Mouse (Mus musculus) liver, embryonic 14.5 days (tissue): Measurements from ENCODE around the gene Tbc1d10a.

Experiments
- CTCF ChIP-seq: IDR thresholded peaks from 2 replicates; pipeline ENCODE4 v1.5.1; 2016; ENCODE audit warnings: antibody characterized with exemption, low read depth, control low read depth
- EP300 ChIP-seq: IDR thresholded peaks from 2 replicates; pipeline ENCODE4 v1.6.1; 2016; ENCODE audit warnings: antibody characterized with exemption, low read depth

DNA sequence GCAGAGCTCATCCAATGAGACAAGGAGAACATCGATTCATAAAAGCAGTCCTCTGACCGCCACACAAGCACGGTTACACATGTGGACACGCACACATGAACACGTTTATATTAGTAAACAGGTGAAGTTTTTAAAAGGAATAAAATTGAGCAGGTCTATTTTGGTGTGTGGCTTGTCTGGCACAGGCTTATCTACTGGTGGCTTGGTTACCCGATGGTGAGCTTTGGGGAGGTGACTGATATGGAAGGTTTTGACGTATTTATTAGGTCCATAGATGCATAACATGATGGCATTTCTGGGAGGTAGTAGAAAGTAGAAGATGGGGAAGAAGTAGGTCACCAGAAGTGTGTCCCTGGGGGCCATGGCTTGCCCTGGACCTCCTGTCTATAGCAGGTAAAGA is 32.9 kb upstream of the Tbc1d10a start:
- TF ChIP-seq CTCF, result no peak
- TF ChIP-seq EP300, result no peak
